Mouse (Mus musculus) stomach, postnatal 0 days (tissue): ENCODE results near the gene B4gat1. TPM values are rescaled to one million over a fixed set of nuclear protein-coding genes. Genes with fewer than 3 reads are reported as not detected.
"Not testable (repeated sequence)": the region's sequence is repeated elsewhere in the genome, so short reads cannot be mapped to it uniquely, and the experiment has no call there.

Experiments used
- ATAC-seq: fragments of 200-750 bp; cut with Nextera tagmentation; 2 replicates; pipeline ENCODE4 v1.8.0; 2017; ENCODE audit not compliant: low FRiP score, low TSS enrichment
- DNase-seq: peaks from one replicate; pipeline ENCODE4 v3.0.0-alpha.2; 2016; ENCODE audit warnings: low spot score
- H3K27ac ChIP-seq: fragments of 300-500 bp; sonication (generic); replicated peaks from 2 replicates; pipeline ENCODE4 v1.5.1; 2014; ENCODE audit warnings: mild to moderate bottlenecking, control low read depth
- H3K27me3 ChIP-seq: fragments of 300-500 bp; sonication (generic); 2 replicates; pipeline ENCODE4 v1.6.1; 2014; ENCODE audit warnings: low read length; ENCODE audit not compliant: control insufficient read depth, insufficient read depth
- H3K36me3 ChIP-seq: fragments of 300-500 bp; sonication (generic); 2 replicates; pipeline ENCODE4 v1.6.1; 2014; ENCODE audit warnings: low read length, mixed read lengths; ENCODE audit not compliant: control insufficient read depth, insufficient read depth
- H3K4me1 ChIP-seq: fragments of 300-500 bp; sonication (generic); replicated peaks from 2 replicates; pipeline ENCODE4 v1.6.1; 2014; ENCODE audit warnings: antibody characterized with exemption; ENCODE audit not compliant: control insufficient read depth, insufficient read depth
- H3K4me2 ChIP-seq: fragments of 300-500 bp; sonication (generic); replicated peaks from 2 replicates; pipeline ENCODE4 v1.6.1; 2014; ENCODE audit warnings: low read depth, mild to moderate bottlenecking, control low read depth, moderate library complexity
- H3K4me3 ChIP-seq: fragments of 300-500 bp; sonication (generic); 2 replicates; pipeline ENCODE4 v1.5.1; 2014; ENCODE audit warnings: low read depth, low read length, control low read depth
- H3K9ac ChIP-seq: fragments of 300-500 bp; sonication (generic); 2 replicates; pipeline ENCODE4 v1.6.1; 2014; ENCODE audit warnings: mild to moderate bottlenecking, low read length, control low read depth, mixed read lengths
- H3K9me3 ChIP-seq: fragments of 300-500 bp; sonication (generic); 2 replicates; pipeline ENCODE4 v1.6.1; 2016; ENCODE audit warnings: low read length; ENCODE audit not compliant: control insufficient read depth
- CTCF ChIP-seq: IDR thresholded peaks from 2 replicates; pipeline ENCODE4 v1.5.1; 2016; ENCODE audit warnings: antibody characterized with exemption, low read depth, mild to moderate bottlenecking, moderate library complexity
- EP300 ChIP-seq: optimal IDR thresholded peaks from 2 replicates; pipeline ENCODE3; 2016; ENCODE audit warnings: antibody characterized with exemption
- WGBS: fragments of 180-500 bp; shearing (Covaris S2); extraction: QIAGEN DNeasy Blood & Tissue Kit; methylation state at CpG from one replicate; pipeline ENCODE4 v1.1.7; 2014; 5-methylcytosine and 5-hydroxymethylcytosine counted together
- polyA plus RNA-seq: library from polyadenylated mRNA; unstranded; fragments of >200 nt; fragmentation: Nextera tagmentation; extraction: Ambion mirVana; gene quantifications from 2 replicates; pipeline ENCODE4 v1.2.1, GENCODE M21; 2015

Gene B4gat1
- polyA plus RNA-seq, 1 experiment from 2014 or later, result 22.3 TPM

GRCm38 (mm10) chr19:4992904-4993303 lies 45.7 kb upstream of the B4gat1 start:
- ATAC-seq (peak; percentile 82; the same call in 1 of the 2 replicates), DNase-seq (peak; percentile 70)
- H3K9me3 ChIP-seq, result no peaks in the 10 kb centered on the region
- H3K4me1 ChIP-seq, result no peaks in the 10 kb centered on the region
- no peak overlapping the region for H3K27ac ChIP-seq
- peak; percentile 43 for TF ChIP-seq EP300
- peak; percentile 49 for TF ChIP-seq CTCF
- no peaks in the 10 kb centered on the region for H3K36me3 ChIP-seq
- no peak overlapping the region for H3K4me3 ChIP-seq
- no peak overlapping the region for H3K9ac ChIP-seq
- H3K4me2 ChIP-seq, result 0 out of 2 replicates have a peak overlapping the region, but pooled peaks have one; percentile 11
- H3K27me3 ChIP-seq, result peaks cover 4% of the 10 kb centered on the region; the same call in 1 of the 2 replicates
- WGBS, result 1% methylated on average over 8 of the region's 9 CpGs

DNA sequence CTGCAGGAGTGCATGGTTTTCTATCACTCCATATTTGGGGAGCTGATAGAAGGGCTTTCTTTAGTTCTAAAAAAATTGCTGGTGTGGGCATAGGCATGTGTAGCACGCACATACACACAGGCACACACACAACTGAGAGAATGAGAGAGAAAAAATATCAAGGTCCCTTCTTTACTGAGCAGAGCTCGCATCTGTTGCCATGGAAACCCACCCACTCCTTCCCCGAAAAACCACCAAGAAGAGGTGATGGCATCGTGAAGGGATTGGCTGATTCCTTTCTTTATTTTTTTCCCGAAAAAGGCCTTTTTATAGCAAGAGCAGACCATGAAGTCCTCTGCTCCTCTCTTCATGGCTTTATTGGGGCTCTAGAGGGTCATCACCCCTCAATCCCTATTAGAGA lies 44.6 kb upstream of the B4gat1 start:
- Histone ChIP-seq H3K27ac (no peak overlapping the region), H3K27me3 (peaks cover 4% of the 10 kb centered on the region; the same call in 1 of the 2 replicates), H3K4me3 (no peak overlapping the region), H3K4me1 (no peaks in the 10 kb centered on the region), H3K9ac (no peak overlapping the region), H3K9me3 (no peaks in the 10 kb centered on the region), H3K4me2 (no peak overlapping the region), H3K36me3 (no peaks in the 10 kb centered on the region)
- no peak for TF ChIP-seq CTCF
- no peak for TF ChIP-seq EP300
- 62% methylated on average over 5 of the region's 5 CpGs for WGBS
- DNase-seq, result no peak
- no peak for ATAC-seq

- no peaks in the 10 kb centered on the region for H3K36me3 ChIP-seq
- no peaks in the 10 kb centered on the region for H3K9me3 ChIP-seq
- no peak for TF ChIP-seq EP300
- no peak for TF ChIP-seq CTCF
- H3K4me1 ChIP-seq, result no peaks in the 10 kb centered on the region
- no peak for ATAC-seq
- peak overlapping the region; percentile 12 for H3K4me2 ChIP-seq
- no peak overlapping the region; the same call in 1 of the 2 replicates for H3K27ac ChIP-seq
- no peak for DNase-seq
- no peak overlapping the region for H3K4me3 ChIP-seq
- WGBS, result 53% methylated on average over 6 of the region's 6 CpGs
- H3K27me3 ChIP-seq, result no peaks in the 10 kb centered on the region
- H3K9ac ChIP-seq, result no peak overlapping the region
Measured at GRCm38 (mm10) chr19:4999445-5000140, 39.0 kb upstream of the B4gat1 start.

DNA sequence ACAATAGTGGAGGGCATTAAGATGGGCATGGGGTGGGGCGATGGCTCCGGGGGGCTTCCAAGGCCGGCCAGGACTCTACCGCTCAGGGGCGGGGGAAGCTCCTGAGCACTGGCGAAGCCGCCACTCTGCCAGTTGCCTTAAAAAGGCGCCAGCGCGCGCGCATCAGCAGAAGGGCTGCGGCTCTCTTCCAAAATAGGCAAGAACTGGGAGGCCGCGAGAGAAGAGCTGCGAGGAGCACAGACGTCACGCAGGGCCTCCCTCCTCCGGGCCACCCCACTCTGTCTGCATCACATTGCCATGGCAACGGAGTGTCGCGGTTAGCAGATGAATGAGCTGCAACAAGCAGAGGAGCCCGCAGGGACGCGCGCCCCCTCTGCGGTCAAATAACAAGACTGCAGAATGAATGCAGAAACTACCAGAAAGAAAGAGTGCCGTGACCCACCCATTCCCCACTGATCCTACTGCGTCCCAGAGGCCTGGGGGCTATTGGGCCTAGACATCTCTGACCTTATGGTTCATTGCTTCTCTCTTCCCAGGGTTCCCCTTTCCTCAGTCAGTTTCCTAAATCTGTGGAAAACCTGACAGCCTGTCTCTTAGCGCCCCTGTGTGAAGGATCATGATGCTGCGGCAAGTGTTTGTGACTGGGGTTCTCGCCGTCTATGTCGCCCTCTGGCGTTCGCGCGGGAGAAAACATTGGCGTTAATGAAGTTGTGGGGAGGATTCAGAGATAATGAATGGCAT lies 36.8 kb upstream of the B4gat1 start:
- no peaks in the 10 kb centered on the region for H3K36me3 ChIP-seq
- no peaks in the 10 kb centered on the region for H3K9me3 ChIP-seq
- H3K27me3 ChIP-seq, result no peaks in the 10 kb centered on the region
- H3K4me1 ChIP-seq, result no peaks in the 10 kb centered on the region
- ATAC-seq (peak; percentile 90), DNase-seq (peak; percentile 76)
- WGBS, result under 1% methylated on average over 39 of the region's 39 CpGs
- peak overlapping the region; percentile 8; the same call in 1 of the 2 replicates for H3K4me3 ChIP-seq
- peak overlapping the region; percentile 44 for H3K4me2 ChIP-seq
- H3K27ac ChIP-seq, result peak overlapping the region; percentile 78
- TF ChIP-seq EP300, result no peak
- peak; percentile 89 for TF ChIP-seq CTCF
- no peak overlapping the region for H3K9ac ChIP-seq

GRCm38 (mm10) chr19:5003644-5004043 lies 35.0 kb upstream of the B4gat1 start:
- not testable (repeated sequence) for H3K27ac ChIP-seq, H3K9me3 ChIP-seq, DNase-seq, H3K9ac ChIP-seq, H3K4me2 ChIP-seq, H3K27me3 ChIP-seq, H3K36me3 ChIP-seq, H3K4me1 ChIP-seq, H3K4me3 ChIP-seq, ATAC-seq
- TF ChIP-seq CTCF, result peak; percentile 37; the same call in 1 of the 2 replicates
- WGBS, result 55% methylated on average over 2 of the region's 2 CpGs

DNA sequence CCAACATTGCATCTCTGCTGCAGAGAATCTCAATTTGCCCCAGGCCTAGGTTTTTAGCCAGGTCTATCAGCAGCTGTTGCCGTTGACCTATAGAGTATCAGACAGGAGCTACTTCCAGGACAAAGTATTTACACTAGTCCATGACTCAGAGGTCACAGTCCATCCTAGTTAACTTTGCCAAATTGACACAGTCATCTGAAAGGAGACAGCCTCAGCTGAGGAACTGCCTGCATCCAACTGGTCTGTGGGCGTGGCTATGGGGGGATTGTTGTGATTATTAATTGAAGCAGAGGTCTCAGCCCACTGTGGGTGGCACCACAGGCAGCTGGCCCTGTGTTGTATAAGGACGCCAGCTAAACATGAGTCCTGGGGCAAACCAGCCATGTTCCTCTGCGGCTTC lies 33.7 kb upstream of the B4gat1 start:
- DNase-seq, result peak; percentile 52
- WGBS, result 53% methylated on average over 4 of the region's 4 CpGs

More for the DNA sequence above, 33.7 kb upstream of the B4gat1 start:
- H3K9me3 ChIP-seq, result no peaks in the 10 kb centered on the region
- no peak overlapping the region for H3K9ac ChIP-seq
- no peaks in the 10 kb centered on the region for H3K4me1 ChIP-seq
- H3K4me3 ChIP-seq, result no peak overlapping the region
- TF ChIP-seq EP300 (no peak), CTCF (no peak)
- ATAC-seq, result peak; percentile 84
- no peak overlapping the region for H3K4me2 ChIP-seq
- no peaks in the 10 kb centered on the region for H3K27me3 ChIP-seq
- H3K36me3 ChIP-seq, result no peaks in the 10 kb centered on the region
- H3K27ac ChIP-seq, result no peak overlapping the region
